Mouse (Mus musculus): ENCODE results near the gene Fgr. TPM values are rescaled to one million over a fixed set of nuclear protein-coding genes. Genes with fewer than 3 reads are reported as not detected.

The Fgr gene
- polyA plus RNA-seq, 1 experiment from 2014 or later = 0.44 TPM

- no peak for ATAC-seq (ENCODE audit: low FRiP score, low TSS enrichment)
- Histone ChIP-seq H3K9ac (replicated peaks; ENCODE audit: low read length) (no peak overlapping the region), H3K4me3 (ENCODE audit: low read length) (no peak overlapping the region), H3K9me3 (ENCODE audit: low read length) (no peaks in the 10 kb centered on the region), H3K36me3 (ENCODE audit: insufficient read depth, low read length) (no peaks in the 10 kb centered on the region), H3K27me3 (ENCODE audit: insufficient read depth, low read length) (peaks cover 4% of the 10 kb centered on the region; the same call in 1 of the 2 replicates), H3K27ac (ENCODE audit: low read length) (no peak overlapping the region), H3K4me1 (ENCODE audit: insufficient read depth, low read length) (no peaks in the 10 kb centered on the region), H3K4me2 (replicated peaks; ENCODE audit: low read depth, low read length) (no peak overlapping the region)
- WGBS = 44% methylated on average over 6 of the region's 6 CpGs
Observed at GRCm38 (mm10) chr4:132968105-132968938, 5.6 kb upstream of the Fgr start.

GRCm38 (mm10) chr4:132971601-132972000 lies 2.3 kb upstream of the Fgr start:
- Histone ChIP-seq H3K9ac (replicated peaks; ENCODE audit: low read length) (no peak overlapping the region), H3K27me3 (ENCODE audit: insufficient read depth, low read length) (peaks cover 24% of the 10 kb centered on the region), H3K4me3 (ENCODE audit: low read length) (no peak overlapping the region), H3K4me2 (replicated peaks; ENCODE audit: low read depth, low read length) (no peak overlapping the region), H3K4me1 (ENCODE audit: insufficient read depth, low read length) (peaks cover 28% of the 10 kb centered on the region), H3K27ac (ENCODE audit: low read length) (no peak overlapping the region), H3K36me3 (ENCODE audit: insufficient read depth, low read length) (no peaks in the 10 kb centered on the region), H3K9me3 (ENCODE audit: low read length) (no peaks in the 10 kb centered on the region)
- no peak for ATAC-seq (ENCODE audit: low FRiP score, low TSS enrichment)
- WGBS = 69% methylated on average over 6 of the region's 6 CpGs

- Histone ChIP-seq H3K4me2 (replicated peaks; ENCODE audit: low read depth, low read length) (no peak overlapping the region), H3K27me3 (ENCODE audit: insufficient read depth, low read length) (peaks cover 24% of the 10 kb centered on the region), H3K36me3 (ENCODE audit: insufficient read depth, low read length) (no peaks in the 10 kb centered on the region), H3K9ac (replicated peaks; ENCODE audit: low read length) (no peak overlapping the region), H3K9me3 (ENCODE audit: low read length) (no peaks in the 10 kb centered on the region), H3K4me1 (ENCODE audit: insufficient read depth, low read length) (peaks cover 33% of the 10 kb centered on the region), H3K4me3 (ENCODE audit: low read length) (no peak overlapping the region), H3K27ac (ENCODE audit: low read length) (no peak overlapping the region)
- no peak for ATAC-seq (ENCODE audit: low FRiP score, low TSS enrichment)
- 62% methylated on average over 3 of the region's 3 CpGs for WGBS
Observed at GRCm38 (mm10) chr4:132972101-132972500, 1.8 kb upstream of the Fgr start.

- Histone ChIP-seq H3K4me2 (replicated peaks; ENCODE audit: low read depth, low read length) (no peak overlapping the region), H3K4me1 (ENCODE audit: insufficient read depth, low read length) (peaks cover 38% of the 10 kb centered on the region), H3K27me3 (ENCODE audit: insufficient read depth, low read length) (peaks cover 24% of the 10 kb centered on the region), H3K4me3 (ENCODE audit: low read length) (no peak overlapping the region), H3K36me3 (ENCODE audit: insufficient read depth, low read length) (no peaks in the 10 kb centered on the region), H3K27ac (ENCODE audit: low read length) (no peak overlapping the region), H3K9ac (replicated peaks; ENCODE audit: low read length) (no peak overlapping the region), H3K9me3 (ENCODE audit: low read length) (no peaks in the 10 kb centered on the region)
- WGBS = 55% methylated on average over 2 of the region's 2 CpGs
- no peak for ATAC-seq (ENCODE audit: low FRiP score, low TSS enrichment)
Observed at GRCm38 (mm10) chr4:132972556-132972955, 1.3 kb upstream of the Fgr start.

GRCm38 (mm10) chr4:132973186-132973585 lies 709 bp upstream of the Fgr start:
- Histone ChIP-seq H3K4me1 (ENCODE audit: insufficient read depth, low read length) (peaks cover 40% of the 10 kb centered on the region), H3K9me3 (ENCODE audit: low read length) (no peaks in the 10 kb centered on the region), H3K9ac (replicated peaks; ENCODE audit: low read length) (no peak overlapping the region), H3K36me3 (ENCODE audit: insufficient read depth, low read length) (no peaks in the 10 kb centered on the region), H3K27me3 (ENCODE audit: insufficient read depth, low read length) (peaks cover 24% of the 10 kb centered on the region), H3K4me2 (replicated peaks; ENCODE audit: low read depth, low read length) (no peak overlapping the region), H3K4me3 (ENCODE audit: low read length) (no peak overlapping the region), H3K27ac (ENCODE audit: low read length) (no peak overlapping the region)
- 41% methylated on average over 8 of the region's 8 CpGs for WGBS
- no peak for ATAC-seq (ENCODE audit: low FRiP score, low TSS enrichment)

GRCm38 (mm10) chr4:132974904-132975303 lies 1.0 kb downstream of the Fgr start:
- Histone ChIP-seq H3K27me3 (ENCODE audit: insufficient read depth, low read length) (peaks cover 24% of the 10 kb centered on the region), H3K4me2 (replicated peaks; ENCODE audit: low read depth, low read length) (peak overlapping the region; percentile 44), H3K9ac (replicated peaks; ENCODE audit: low read length) (peak overlapping the region; percentile 7; the same call in 1 of the 2 replicates), H3K4me3 (ENCODE audit: low read length) (peak overlapping the region; percentile 32), H3K36me3 (ENCODE audit: insufficient read depth, low read length) (no peaks in the 10 kb centered on the region), H3K9me3 (ENCODE audit: low read length) (no peaks in the 10 kb centered on the region), H3K27ac (ENCODE audit: low read length) (peak overlapping the region; percentile 11; the same call in 1 of the 2 replicates), H3K4me1 (ENCODE audit: insufficient read depth, low read length) (peaks cover 40% of the 10 kb centered on the region)
- ATAC-seq (ENCODE audit: low FRiP score, low TSS enrichment) = no peak; the same call in 1 of the 2 replicates
- 6% methylated on average over 15 of the region's 15 CpGs for WGBS

- H3K27ac ChIP-seq (ENCODE audit: low read length) = no peak overlapping the region
- peaks cover 40% of the 10 kb centered on the region for H3K4me1 ChIP-seq (ENCODE audit: insufficient read depth, low read length)
- WGBS = 55% methylated on average over 3 of the region's 3 CpGs
- no peak overlapping the region for H3K4me2 ChIP-seq (replicated peaks; ENCODE audit: low read depth, low read length)
- H3K9me3 ChIP-seq (ENCODE audit: low read length) = no peaks in the 10 kb centered on the region
- peaks cover 24% of the 10 kb centered on the region for H3K27me3 ChIP-seq (ENCODE audit: insufficient read depth, low read length)
- H3K36me3 ChIP-seq (ENCODE audit: insufficient read depth, low read length) = no peaks in the 10 kb centered on the region
- no peak overlapping the region for H3K9ac ChIP-seq (replicated peaks; ENCODE audit: low read length)
- no peak for ATAC-seq (ENCODE audit: low FRiP score, low TSS enrichment)
- H3K4me3 ChIP-seq (ENCODE audit: low read length) = no peak overlapping the region
Observed at GRCm38 (mm10) chr4:132975791-132976190, 1.9 kb downstream of the Fgr start.

GRCm38 (mm10) chr4:132976729-132977128 lies 2.8 kb downstream of the Fgr start:
- Histone ChIP-seq H3K27ac (ENCODE audit: low read length) (peak overlapping the region; percentile 50; the same call in 1 of the 2 replicates), H3K4me1 (ENCODE audit: insufficient read depth, low read length) (peaks cover 40% of the 10 kb centered on the region), H3K27me3 (ENCODE audit: insufficient read depth, low read length) (peaks cover 24% of the 10 kb centered on the region), H3K9me3 (ENCODE audit: low read length) (no peaks in the 10 kb centered on the region), H3K9ac (replicated peaks; ENCODE audit: low read length) (no peak overlapping the region), H3K4me3 (ENCODE audit: low read length) (no peak overlapping the region), H3K36me3 (ENCODE audit: insufficient read depth, low read length) (no peaks in the 10 kb centered on the region), H3K4me2 (replicated peaks; ENCODE audit: low read depth, low read length) (no peak overlapping the region)
- WGBS = 32% methylated on average over 6 of the region's 6 CpGs
- no peak for ATAC-seq (ENCODE audit: low FRiP score, low TSS enrichment)

GRCm38 (mm10) chr4:132977597-132977996 lies 3.7 kb downstream of the Fgr start:
- ATAC-seq (ENCODE audit: low FRiP score, low TSS enrichment) = no peak
- Histone ChIP-seq H3K27ac (ENCODE audit: low read length) (no peak overlapping the region), H3K9ac (replicated peaks; ENCODE audit: low read length) (no peak overlapping the region), H3K27me3 (ENCODE audit: insufficient read depth, low read length) (peaks cover 24% of the 10 kb centered on the region), H3K9me3 (ENCODE audit: low read length) (no peaks in the 10 kb centered on the region), H3K36me3 (ENCODE audit: insufficient read depth, low read length) (no peaks in the 10 kb centered on the region), H3K4me1 (ENCODE audit: insufficient read depth, low read length) (peaks cover 40% of the 10 kb centered on the region), H3K4me3 (ENCODE audit: low read length) (no peak overlapping the region), H3K4me2 (replicated peaks; ENCODE audit: low read depth, low read length) (no peak overlapping the region)
- 27% methylated on average over 5 of the region's 5 CpGs for WGBS

- Histone ChIP-seq H3K4me1 (ENCODE audit: insufficient read depth, low read length) (peaks cover 34% of the 10 kb centered on the region), H3K36me3 (ENCODE audit: insufficient read depth, low read length) (no peaks in the 10 kb centered on the region), H3K27me3 (ENCODE audit: insufficient read depth, low read length) (peaks cover 16% of the 10 kb centered on the region), H3K9ac (replicated peaks; ENCODE audit: low read length) (no peak overlapping the region), H3K9me3 (ENCODE audit: low read length) (no peaks in the 10 kb centered on the region), H3K4me3 (ENCODE audit: low read length) (no peak overlapping the region), H3K27ac (ENCODE audit: low read length) (no peak overlapping the region), H3K4me2 (replicated peaks; ENCODE audit: low read depth, low read length) (no peak overlapping the region)
- WGBS = 54% methylated on average over 2 of the region's 2 CpGs
- ATAC-seq (ENCODE audit: low FRiP score, low TSS enrichment) = no peak
Observed at GRCm38 (mm10) chr4:132979186-132979585, 5.3 kb downstream of the Fgr start.
